16 mouse cellular contexts compared by ENCODE assay signal in genomic region chr12:117929768-117930167, GRCm38 (mm10).
"Had no signal": no experiment of that assay in that cellular context is flagged by ENCODE, and none has a peak within 500 bp of the region (broad histone marks: within the 10 kb centered on the region; RNA-seq: fewer than 3 reads in every experiment).

No protein-coding gene starts in this region.

- H3K36me3 ChIP-seq: neural tube, embryonic 13.5 days; neural tube, embryonic 15.5 days; stomach, embryonic 15.5 days had no signal

- H3K27me3 ChIP-seq: neural tube, embryonic 13.5 days; neural tube, embryonic 15.5 days; stomach, embryonic 15.5 days had no signal

- H3K4me2 ChIP-seq: neural tube, embryonic 13.5 days; neural tube, embryonic 15.5 days; stomach, embryonic 15.5 days had no signal

- H3K4me1 ChIP-seq: neural tube, embryonic 13.5 days; neural tube, embryonic 15.5 days; stomach, embryonic 15.5 days had no signal

- H3K9me3 ChIP-seq: neural tube, embryonic 13.5 days; neural tube, embryonic 15.5 days; stomach, embryonic 15.5 days had no signal

- H3K9ac ChIP-seq: neural tube, embryonic 13.5 days; neural tube, embryonic 15.5 days; stomach, embryonic 15.5 days had no signal

- H3K4me3 ChIP-seq: neural tube, embryonic 13.5 days; neural tube, embryonic 15.5 days; stomach, embryonic 15.5 days had no signal

- H3K27ac ChIP-seq: neural tube, embryonic 13.5 days; neural tube, embryonic 15.5 days; stomach, embryonic 15.5 days; stomach, postnatal 0 days had no signal

- DNase-seq: retina, postnatal 1 day; right cerebral cortex, adult 18-20 months; right cerebral cortex, postnatal 14 days; right cerebral cortex, postnatal 25 days; right cerebral cortex, postnatal 4 days; spleen, adult 18-20 months; thymus, adult 18-20 months; thymus, adult 2 months; thymus, postnatal 14 days; thymus, postnatal 25 days; thymus, postnatal 36 days; thymus, postnatal 4 days had no signal
